Mouse (Mus musculus) embryonic fibroblast, embryonic 13.5 days (primary cell): Measurements from ENCODE around the gene Dzip1l. TPM values are rescaled to one million over a fixed set of nuclear protein-coding genes. Genes with fewer than 3 reads are reported as not detected.

Experiments
- H3K27ac ChIP-seq: 2 replicates; pipeline ENCODE4 v1.5.1; 2012; ENCODE audit warnings: low read length, control low read depth, inconsistent platforms; ENCODE audit not compliant: insufficient read depth
- H3K4me1 ChIP-seq: 2 replicates; pipeline ENCODE4 v1.6.1; 2011; ENCODE audit warnings: low read length; ENCODE audit not compliant: control insufficient read depth, insufficient read depth
- H3K4me3 ChIP-seq: 2 replicates; pipeline ENCODE4 v1.5.1; 2011; ENCODE audit warnings: mild to moderate bottlenecking, control low read depth, low read length; ENCODE audit not compliant: insufficient read depth
- CTCF ChIP-seq: IDR thresholded peaks from 2 replicates; pipeline ENCODE4 v1.5.1; 2011; ENCODE audit warnings: mild to moderate bottlenecking, control low read depth, low read length, moderate library complexity, borderline replicate concordance; ENCODE audit not compliant: insufficient read depth
- POLR2A ChIP-seq: IDR thresholded peaks from 2 replicates; pipeline ENCODE4 v1.6.1; 2011; ENCODE audit warnings: low read depth, mild to moderate bottlenecking, control low read depth, low read length, moderate library complexity
- polyA plus RNA-seq: library from polyadenylated mRNA; stranded (reverse); fragments of >200 nt; gene quantifications from 2 replicates; pipeline ENCODE4 v1.2.4, GENCODE M21; 2011; ENCODE audit warnings: low read depth; ENCODE audit not compliant: missing spikeins, insufficient read length

Dzip1l gene
- polyA plus RNA-seq, 1 experiment = 26.5 TPM

GRCm38 (mm10) chr9:99622966-99623365, 6.3 kb upstream of the Dzip1l start:
- TF ChIP-seq POLR2A (no peak), CTCF (no peak)
- no peak overlapping the region for H3K4me3 ChIP-seq
- H3K4me1 ChIP-seq = no peaks in the 10 kb centered on the region
- H3K27ac ChIP-seq = no peak overlapping the region

GRCm38 (mm10) chr9:99624117-99624516, 5.2 kb upstream of the Dzip1l start:
- H3K4me3 ChIP-seq = no peak overlapping the region
- TF ChIP-seq POLR2A (no peak), CTCF (no peak)
- H3K27ac ChIP-seq = no peak overlapping the region
- H3K4me1 ChIP-seq = 0 out of 2 replicates have a peak, but pooled peaks cover 4% of the 10 kb centered on the region

GRCm38 (mm10) chr9:99628581-99628980, 715 bp upstream of the Dzip1l start:
- H3K4me3 ChIP-seq = no peak overlapping the region
- TF ChIP-seq CTCF = no peak
- no peak for TF ChIP-seq POLR2A
- peak overlapping the region; percentile 90 for H3K27ac ChIP-seq
- 0 out of 2 replicates have a peak, but pooled peaks cover 11% of the 10 kb centered on the region for H3K4me1 ChIP-seq

- Histone ChIP-seq H3K4me3 (peak overlapping the region; percentile 55), H3K27ac (peak overlapping the region; percentile 91), H3K4me1 (peaks cover 11% of the 10 kb centered on the region; the same call in 1 of the 2 replicates)
- TF ChIP-seq CTCF (no peak), POLR2A (peak; percentile 52)
These were observed 775 bp downstream of the Dzip1l start for GRCm38 (mm10) chr9:99630071-99630470.

- H3K27ac ChIP-seq = peak overlapping the region; percentile 91
- H3K4me1 ChIP-seq = peaks cover 11% of the 10 kb centered on the region; the same call in 1 of the 2 replicates
- TF ChIP-seq POLR2A (no peak), CTCF (no peak)
- peak overlapping the region; percentile 55 for H3K4me3 ChIP-seq
These were observed 1.3 kb downstream of the Dzip1l start for GRCm38 (mm10) chr9:99630528-99631125.

GRCm38 (mm10) chr9:99631781-99632180, 2.5 kb downstream of the Dzip1l start:
- 0 out of 2 replicates have a peak overlapping the region, but pooled peaks have one; percentile 19 for H3K27ac ChIP-seq
- TF ChIP-seq POLR2A (no peak), CTCF (no peak)
- H3K4me3 ChIP-seq = peak overlapping the region; percentile 18
- H3K4me1 ChIP-seq = peaks cover 11% of the 10 kb centered on the region; the same call in 1 of the 2 replicates

- H3K4me3 ChIP-seq = no peak overlapping the region; the same call in 1 of the 2 replicates
- H3K4me1 ChIP-seq = peaks cover 11% of the 10 kb centered on the region; the same call in 1 of the 2 replicates
- no peak overlapping the region for H3K27ac ChIP-seq
- no peak for TF ChIP-seq CTCF
- no peak for TF ChIP-seq POLR2A
These were observed 3.0 kb downstream of the Dzip1l start for GRCm38 (mm10) chr9:99632264-99632663.

GRCm38 (mm10) chr9:99636776-99637175, 7.5 kb downstream of the Dzip1l start:
- H3K27ac ChIP-seq = no peak overlapping the region
- peaks cover 6% of the 10 kb centered on the region; the same call in 1 of the 2 replicates for H3K4me1 ChIP-seq
- no peak for TF ChIP-seq CTCF
- TF ChIP-seq POLR2A = no peak
- no peak overlapping the region for H3K4me3 ChIP-seq

GRCm38 (mm10) chr9:99637227-99637626, 7.9 kb downstream of the Dzip1l start:
- no peak for TF ChIP-seq POLR2A
- TF ChIP-seq CTCF = no peak
- no peak overlapping the region for H3K27ac ChIP-seq
- H3K4me1 ChIP-seq = peaks cover 4% of the 10 kb centered on the region; the same call in 1 of the 2 replicates
- H3K4me3 ChIP-seq = no peak overlapping the region

GRCm38 (mm10) chr9:99637736-99638135, 8.4 kb downstream of the Dzip1l start:
- no peaks in the 10 kb centered on the region; the same call in 1 of the 2 replicates for H3K4me1 ChIP-seq
- H3K27ac ChIP-seq = no peak overlapping the region
- no peak overlapping the region for H3K4me3 ChIP-seq
- no peak for TF ChIP-seq CTCF
- no peak for TF ChIP-seq POLR2A
